Mouse (Mus musculus) adrenal gland (tissue): ENCODE measurements at regions not wholly inside any gene's neighbourhood (a gene's known extent, or its start where the extent isn't known, plus 50 kb on each side); places are given as distances from the start of the nearest gene placed in this dataset.

Source experiments
- intact Hi-C: fragments of 180-260 bp; cut with DNase I; formaldehyde crosslinking; loops from one replicate; pipeline ENCODE4 v1.15.1; 2025

DNA sequence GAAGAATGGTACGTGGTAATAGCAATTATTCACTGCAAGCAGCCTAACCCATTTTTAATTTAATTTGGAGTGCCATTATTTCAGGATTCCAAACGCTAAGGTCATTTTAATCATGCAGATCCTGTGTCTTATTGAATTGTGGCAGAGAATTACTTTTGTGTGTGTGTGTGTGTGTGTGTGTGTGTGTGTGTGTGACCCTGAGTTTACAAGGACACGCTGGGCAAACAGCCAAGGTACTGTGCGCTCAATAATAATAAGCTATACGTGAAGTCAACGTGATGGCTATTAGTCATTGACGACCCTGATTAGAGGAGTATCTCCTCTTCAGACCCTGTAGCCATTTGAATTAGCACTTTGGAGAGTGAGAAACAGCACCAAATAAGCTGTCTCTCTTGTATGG, 144.1 kb downstream of the Klf7 start:
- intact Hi-C loops: no loop called here

GRCm38 (mm10) chr1:63977302-63977888, 144.7 kb downstream of the Klf7 start:
- intact Hi-C loops: no loop called here

GRCm38 (mm10) chr1:63976862-63977261, 145.2 kb downstream of the Klf7 start:
- intact Hi-C loops: no loop called here

- intact Hi-C loops: no loop called here
Observed at GRCm38 (mm10) chr1:63967849-63968248, 154.2 kb downstream of the Klf7 start.

DNA sequence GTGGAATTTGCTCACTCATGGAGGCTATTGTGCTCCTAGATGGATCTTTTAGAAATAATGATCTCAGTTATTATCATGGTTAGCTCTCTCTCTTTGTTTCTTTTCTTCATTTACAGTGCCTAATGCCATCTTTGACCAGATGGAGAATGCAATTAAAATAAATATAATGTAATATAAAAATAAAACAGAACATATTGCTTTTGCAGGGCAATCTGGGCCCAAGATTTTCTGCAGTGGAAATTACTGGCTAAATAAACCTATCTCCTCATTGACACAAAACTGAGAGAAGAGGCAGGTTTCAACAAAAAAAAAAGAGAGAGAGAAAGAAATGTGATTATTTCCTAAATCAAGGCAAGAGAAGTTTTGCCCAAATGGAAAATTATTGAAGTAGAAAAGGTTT, 156.6 kb downstream of the Klf7 start:
- intact Hi-C loops: no loop called here

- intact Hi-C loops: no loop called here
Observed at GRCm38 (mm10) chr1:63964519-63964918, 157.6 kb downstream of the Klf7 start.

DNA sequence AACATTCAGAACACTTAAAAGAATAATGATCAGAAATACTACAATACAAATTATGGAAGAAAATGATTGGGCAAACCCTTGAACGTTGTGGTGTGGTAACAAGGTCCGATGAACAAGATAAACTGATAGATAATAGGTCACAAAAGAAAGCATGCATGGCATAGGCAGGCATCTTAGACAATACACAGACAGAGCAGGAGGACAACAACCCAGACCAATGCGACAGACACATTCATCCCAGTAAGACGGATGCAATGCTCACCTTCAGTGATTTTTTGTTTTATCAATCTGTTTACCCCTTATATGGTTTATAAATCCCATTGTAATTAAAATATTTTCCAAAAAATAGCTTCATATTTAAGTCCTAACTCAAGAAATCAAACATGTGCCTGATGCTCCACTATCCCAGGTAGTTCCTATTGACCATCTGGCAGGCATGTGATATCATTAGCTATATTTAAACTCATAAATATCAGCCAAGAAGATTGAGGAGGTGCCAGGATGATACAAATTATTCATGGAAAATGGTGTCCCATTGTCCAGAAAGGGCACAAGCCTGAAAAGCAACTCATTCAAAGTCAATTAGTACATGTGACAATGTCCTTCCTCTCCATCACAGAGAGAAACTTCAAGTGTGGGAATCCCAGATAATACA, 166.3 kb downstream of the Klf7 start:
- intact Hi-C loops: loop anchor here (10.0 kb wide), 1 partner anchor 191 kb away; the partner anchor contains the start of gene 4933402D24Rik

DNA sequence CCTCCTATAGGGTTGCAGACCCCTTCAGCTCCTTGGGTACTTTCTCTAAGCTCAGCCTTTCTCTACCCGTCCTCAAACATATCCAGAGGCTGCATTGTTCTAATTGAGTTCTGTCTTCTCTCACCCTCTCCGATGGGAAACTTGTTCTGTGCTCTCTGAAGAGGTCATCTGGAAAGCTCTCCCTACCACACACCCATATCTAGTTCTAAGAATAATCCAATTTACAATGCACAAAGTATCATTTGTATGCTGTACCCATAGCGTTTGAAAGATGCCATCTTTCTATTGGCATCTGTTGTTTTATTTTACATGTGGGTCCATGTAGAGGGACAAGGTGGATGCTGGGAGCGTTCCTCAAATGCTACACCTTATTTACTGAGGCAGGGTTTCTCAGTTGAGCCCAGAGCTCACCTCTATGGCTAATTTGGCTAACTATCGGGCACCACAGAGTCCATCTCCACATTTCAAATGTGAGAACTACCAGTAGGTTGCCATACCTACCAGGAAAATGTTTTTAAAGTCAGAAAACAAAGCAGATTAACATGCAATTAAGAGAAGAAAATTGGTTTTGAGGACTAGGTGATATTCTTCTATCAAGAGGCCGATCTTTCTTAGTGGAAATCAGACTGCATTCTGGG, 167.1 kb downstream of the Klf7 start:
- intact Hi-C loops: loop anchor here (5.0 to 10.0 kb wide), 2 partner anchors 167 to 190 kb away; partner anchors contain the start of genes 4933402D24Rik and Klf7

GRCm38 (mm10) chr1:63954172-63954571, 167.9 kb downstream of the Klf7 start:
- intact Hi-C loops: loop anchor here (5.0 to 10.0 kb wide), 2 partner anchors 168 to 189 kb away; partner anchors contain the start of genes 4933402D24Rik and Klf7

- intact Hi-C loops: loop anchor here (2.0 to 10.0 kb wide), 3 partner anchors 169 to 493 kb away; partner anchors contain the start of genes 4933402D24Rik and Klf7
Observed at GRCm38 (mm10) chr1:63953229-63953883, 168.7 kb downstream of the Klf7 start.

GRCm38 (mm10) chr1:63951663-63952062, 170.4 kb downstream of the Klf7 start:
- intact Hi-C loops: loop anchor here (2.0 to 10.0 kb wide), 3 partner anchors 171 to 495 kb away; partner anchors contain the start of genes 4933402D24Rik and Klf7

DNA sequence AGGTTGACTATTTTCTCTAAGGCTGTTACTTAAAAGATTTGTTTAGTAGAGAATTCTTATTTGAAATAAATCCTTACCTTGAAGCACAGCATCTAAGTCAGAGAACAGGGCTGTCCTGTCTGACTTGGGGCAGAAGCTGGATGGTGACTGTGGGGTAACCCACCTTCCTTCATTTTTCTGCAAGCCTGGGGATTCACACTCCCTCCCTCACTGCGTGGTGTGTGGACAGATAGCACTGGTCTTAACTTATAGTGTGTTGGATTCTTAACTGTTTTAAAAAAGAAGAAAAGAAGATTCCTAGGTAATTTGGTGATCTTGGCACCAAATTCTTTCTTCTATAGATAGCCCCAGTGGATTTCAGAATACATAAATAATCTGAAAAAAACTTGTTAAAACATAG, 174.8 kb downstream of the Klf7 start:
- intact Hi-C loops: no loop called here

- intact Hi-C loops: no loop called here
Observed at GRCm38 (mm10) chr1:63946834-63947233, 175.2 kb downstream of the Klf7 start.

- intact Hi-C loops: no loop called here
Observed at GRCm38 (mm10) chr1:63944786-63945185, 175.7 kb upstream of the 4933402D24Rik start.

- intact Hi-C loops: no loop called here
Observed at GRCm38 (mm10) chr1:63938416-63938815, 169.3 kb upstream of the 4933402D24Rik start.

DNA sequence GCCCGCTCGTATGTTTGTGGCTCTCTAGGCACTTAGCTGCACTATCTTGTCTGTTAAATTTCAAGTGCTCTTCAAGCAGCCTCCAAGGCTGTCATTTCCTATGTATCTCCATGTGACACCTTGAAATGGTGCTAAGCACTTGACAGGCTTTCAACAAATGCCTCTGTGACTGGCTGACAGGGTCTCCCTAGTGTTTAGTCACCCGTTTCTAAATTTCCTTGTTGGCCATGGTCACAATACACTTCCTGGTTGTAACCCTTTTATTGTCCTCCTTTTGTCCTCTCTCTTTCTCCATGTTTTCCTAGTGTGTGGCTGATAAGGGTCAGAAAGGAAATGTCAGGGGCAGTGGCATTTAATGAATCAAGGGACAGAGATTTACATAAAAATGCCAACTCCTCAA, 168.4 kb upstream of the 4933402D24Rik start:
- intact Hi-C loops: no loop called here

DNA sequence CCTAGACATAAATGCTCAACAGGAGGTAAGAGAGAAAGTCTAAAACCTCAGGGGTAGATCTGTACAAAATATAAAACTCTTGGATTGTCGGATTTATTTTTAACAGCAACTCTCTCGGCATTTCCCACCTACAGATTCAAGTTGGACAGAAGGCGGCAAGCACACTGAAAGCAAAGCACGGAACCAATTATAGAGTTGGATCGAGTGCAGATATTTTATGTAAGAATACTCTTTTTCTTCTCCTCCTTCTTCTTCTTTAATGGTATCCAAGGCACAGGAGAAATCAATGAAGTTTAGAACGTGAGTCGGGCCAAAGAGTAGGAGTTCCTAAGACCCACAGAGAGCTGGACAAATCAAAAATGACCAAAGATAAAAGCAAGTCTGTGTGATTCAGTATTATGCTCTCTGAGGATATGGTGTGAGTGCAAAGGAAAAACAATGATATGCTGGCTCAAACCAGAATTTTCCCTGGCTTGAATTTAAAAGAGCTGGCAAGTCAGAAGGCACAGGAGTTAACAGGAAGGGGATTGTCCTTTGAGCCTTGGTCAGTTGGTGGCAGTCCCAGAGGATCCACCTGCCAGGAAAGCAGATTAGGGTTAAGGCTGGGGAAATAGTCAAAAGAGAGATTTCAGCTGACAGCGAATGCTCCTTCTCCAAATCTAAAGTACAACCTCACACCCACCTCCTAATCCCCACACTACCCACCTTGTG, 165.7 kb upstream of the 4933402D24Rik start:
- intact Hi-C loops: no loop called here

DNA sequence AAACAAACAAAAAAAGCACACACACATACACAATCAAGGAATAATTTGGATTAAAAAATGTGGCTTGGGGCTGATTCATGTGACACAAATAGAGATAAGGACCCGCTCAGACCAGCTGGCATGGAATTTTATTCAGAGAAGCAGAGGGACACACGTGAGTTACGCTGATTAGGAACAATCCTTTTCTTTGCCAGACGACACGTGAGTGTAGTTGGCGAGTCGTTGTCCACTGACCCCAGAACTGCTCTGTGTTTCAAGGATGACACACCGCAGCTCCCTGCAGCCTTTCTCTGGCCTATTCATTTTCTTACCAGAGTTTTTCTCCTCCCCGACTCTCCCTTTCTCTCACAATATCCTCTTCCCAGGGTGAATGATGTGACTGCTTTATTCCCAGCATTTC, 163.4 kb upstream of the 4933402D24Rik start:
- intact Hi-C loops: no loop called here

DNA sequence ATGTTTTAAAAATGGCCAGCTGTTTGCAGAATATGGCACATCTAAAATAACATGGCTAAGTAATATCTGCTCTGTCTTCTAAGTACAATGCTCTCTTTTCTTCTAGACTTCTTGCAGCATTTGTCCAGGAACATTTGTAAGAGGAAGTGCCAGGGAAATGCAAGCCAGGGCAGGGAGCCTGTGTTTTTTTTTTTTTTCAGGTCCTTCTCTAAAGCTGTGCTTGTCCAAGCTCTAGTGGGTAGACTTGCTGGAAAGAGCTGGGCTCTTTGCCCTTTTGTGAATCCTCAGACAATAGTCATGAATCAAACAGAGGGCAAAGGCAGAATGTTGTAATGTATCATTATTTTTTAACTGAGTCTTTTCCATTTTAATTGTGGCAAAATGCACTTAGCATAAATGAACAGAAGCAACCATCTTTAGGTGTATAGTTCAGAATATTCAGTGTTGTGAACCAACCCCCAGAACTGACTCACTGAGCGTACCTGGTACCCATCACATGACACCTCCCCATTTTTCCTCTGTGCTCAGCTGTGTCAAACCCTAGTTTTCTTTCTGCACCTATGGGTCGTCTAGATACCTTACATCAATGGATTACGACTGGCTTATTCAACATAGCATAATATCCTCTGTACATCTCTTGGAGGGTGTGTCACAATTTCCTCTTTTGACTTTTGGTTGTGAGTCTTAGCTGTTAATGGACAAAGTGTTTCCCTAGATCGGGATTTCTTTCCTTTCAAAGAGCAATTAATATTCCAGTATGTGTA, 160.5 kb upstream of the 4933402D24Rik start:
- intact Hi-C loops: no loop called here

GRCm38 (mm10) chr1:63928850-63929249, 159.8 kb upstream of the 4933402D24Rik start:
- intact Hi-C loops: no loop called here
